Mouse (Mus musculus): Measurements from ENCODE around the gene Asphd2.

The Asphd2 gene

GRCm38 (mm10) chr5:112389352-112389751 lies 5.3 kb downstream of the Asphd2 start:
- peak in 1 of 2 experiments; percentile 28 for DNase-seq

GRCm38 (mm10) chr5:112385973-112386372 lies 8.7 kb downstream of the Asphd2 start:
- no peak for DNase-seq

GRCm38 (mm10) chr5:112384805-112385472 lies 9.7 kb downstream of the Asphd2 start:
- DNase-seq: no peak

GRCm38 (mm10) chr5:112382641-112383330 lies 11.9 kb downstream of the Asphd2 start:
- peak in 1 of 2 experiments; percentile 27 for DNase-seq

GRCm38 (mm10) chr5:112382042-112382441 lies 12.6 kb downstream of the Asphd2 start:
- DNase-seq: no peak

GRCm38 (mm10) chr5:112381154-112381553 lies 13.5 kb downstream of the Asphd2 start:
- DNase-seq: no peak

GRCm38 (mm10) chr5:112378716-112379115 lies 15.9 kb downstream of the Asphd2 start:
- no peak for DNase-seq

GRCm38 (mm10) chr5:112377380-112377779 lies 17.3 kb downstream of the Asphd2 start:
- DNase-seq: no peak

- DNase-seq: no peak
Observed at GRCm38 (mm10) chr5:112376111-112376510, 18.6 kb downstream of the Asphd2 start.

GRCm38 (mm10) chr5:112371933-112372332 lies 22.7 kb downstream of the Asphd2 start:
- DNase-seq: no peak

- no peak for DNase-seq
Observed at GRCm38 (mm10) chr5:112370236-112370813, 24.3 kb downstream of the Asphd2 start.

GRCm38 (mm10) chr5:112369326-112369725 lies 25.3 kb downstream of the Asphd2 start:
- DNase-seq: no peak

GRCm38 (mm10) chr5:112368666-112369065 lies 26.0 kb downstream of the Asphd2 start:
- DNase-seq: no peak

- DNase-seq: no peak
Observed at GRCm38 (mm10) chr5:112367929-112368328, 26.7 kb downstream of the Asphd2 start.

GRCm38 (mm10) chr5:112367338-112367737 lies 27.3 kb downstream of the Asphd2 start:
- no peak for DNase-seq

GRCm38 (mm10) chr5:112366879-112367278 lies 27.8 kb downstream of the Asphd2 start:
- no peak for DNase-seq

- no peak for DNase-seq
Observed at GRCm38 (mm10) chr5:112364184-112364797, 30.4 kb downstream of the Asphd2 start.

GRCm38 (mm10) chr5:112360077-112360476 lies 34.6 kb downstream of the Asphd2 start:
- DNase-seq: no peak

- DNase-seq: no peak
Observed at GRCm38 (mm10) chr5:112359520-112359919, 35.1 kb downstream of the Asphd2 start.

- DNase-seq: peak in 1 of 2 experiments; percentile 31
Observed at GRCm38 (mm10) chr5:112356322-112356721, 38.3 kb downstream of the Asphd2 start.

GRCm38 (mm10) chr5:112355910-112356309 lies 38.8 kb downstream of the Asphd2 start, which contains the start of gene Gm6583:
TSS of gene Gm6583 (minus strand) at chr5:112356033.
- no peak for DNase-seq

GRCm38 (mm10) chr5:112355493-112355892 lies 39.2 kb downstream of the Asphd2 start:
- DNase-seq: no peak

- DNase-seq: no peak
Observed at GRCm38 (mm10) chr5:112349169-112349568, 45.5 kb downstream of the Asphd2 start.
